Mouse (Mus musculus) midbrain, embryonic 16.5 days (tissue): ENCODE measurements around the gene Ccdc62. TPM values are rescaled to one million over a fixed set of nuclear protein-coding genes. Genes with fewer than 3 reads are reported as not detected.

Experiments
- ATAC-seq: fragments of 200-750 bp; cut with Nextera tagmentation; 2 replicates; pipeline ENCODE4 v1.8.0; 2017; ENCODE audit warnings: moderate TSS enrichment
- H3K27ac ChIP-seq: fragments of 300-500 bp; sonication (generic); 2 replicates; pipeline ENCODE4 v1.5.1; 2014; ENCODE audit warnings: mild to moderate bottlenecking, low read length, mixed read lengths
- H3K27me3 ChIP-seq: fragments of 300-500 bp; sonication (generic); 2 replicates; pipeline ENCODE4 v1.6.1; 2014; ENCODE audit warnings: low read depth, low read length, mixed read lengths; ENCODE audit not compliant: control insufficient read depth, insufficient read depth
- H3K36me3 ChIP-seq: fragments of 300-500 bp; sonication (generic); 2 replicates; pipeline ENCODE4 v1.6.1; 2014; ENCODE audit warnings: mild to moderate bottlenecking, low read length, moderate library complexity, mixed read lengths; ENCODE audit not compliant: control insufficient read depth, insufficient read depth
- H3K4me1 ChIP-seq: fragments of 300-500 bp; sonication (generic); 2 replicates; pipeline ENCODE4 v1.6.1; 2014; ENCODE audit warnings: mild to moderate bottlenecking, low read length, mixed read lengths; ENCODE audit not compliant: control insufficient read depth, insufficient read depth
- H3K4me2 ChIP-seq: fragments of 300-500 bp; sonication (generic); 2 replicates; pipeline ENCODE4 v1.6.1; 2014; ENCODE audit warnings: mild to moderate bottlenecking, low read length, mixed read lengths
- H3K4me3 ChIP-seq: fragments of 300-500 bp; sonication (generic); 2 replicates; pipeline ENCODE4 v1.5.1; 2014; ENCODE audit warnings: low read depth, mild to moderate bottlenecking, low read length, moderate library complexity, mixed read lengths
- H3K9ac ChIP-seq: fragments of 300-500 bp; sonication (generic); 2 replicates; pipeline ENCODE4 v1.6.1; 2014; ENCODE audit warnings: low read depth, low read length, mixed read lengths
- H3K9me3 ChIP-seq: fragments of 300-500 bp; sonication (generic); replicated peaks from 2 replicates; pipeline ENCODE4 v1.6.1; 2014; ENCODE audit warnings: mild to moderate bottlenecking, low read length, mixed read lengths; ENCODE audit not compliant: control insufficient read depth, poor library complexity, severe bottlenecking
- WGBS: fragments of 180-500 bp; shearing (Covaris S2); extraction: QIAGEN DNeasy Blood & Tissue Kit; methylation state at CpG from one replicate; pipeline ENCODE4 v1.1.7; 2014; 5-methylcytosine and 5-hydroxymethylcytosine counted together
- polyA plus RNA-seq: library from polyadenylated mRNA; unstranded; fragments of >200 nt; fragmentation: Nextera tagmentation; extraction: Ambion mirVana; gene quantifications from 2 replicates; pipeline ENCODE4 v1.2.1, GENCODE M21; 2015

The Ccdc62 gene
- polyA plus RNA-seq, 1 experiment from 2014 or later, result 4.2 TPM

DNA sequence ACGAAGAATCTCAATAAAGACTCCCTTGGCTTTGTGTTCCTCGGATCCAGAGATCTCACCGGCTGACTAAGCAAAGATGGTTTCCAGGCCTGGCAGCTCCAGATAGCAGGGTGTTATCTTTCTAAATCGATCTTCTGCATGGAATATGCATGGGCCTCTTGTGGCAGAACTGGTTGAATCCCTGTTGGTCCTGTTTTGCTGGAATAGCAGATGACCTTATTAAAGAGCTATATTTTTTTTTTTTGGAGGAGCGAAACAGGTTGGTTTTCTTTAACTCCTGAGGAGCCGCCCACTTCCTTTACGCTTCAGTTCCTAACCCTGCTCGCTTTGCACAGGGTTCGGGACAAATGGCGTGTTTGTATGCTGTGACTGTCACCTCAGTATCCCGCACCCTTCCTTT is 34.1 kb upstream of the Ccdc62 start:
- Histone ChIP-seq H3K4me2 (no peak overlapping the region), H3K27me3 (no peaks in the 10 kb centered on the region), H3K4me1 (no peaks in the 10 kb centered on the region), H3K36me3 (no peaks in the 10 kb centered on the region), H3K9ac (no peak overlapping the region), H3K27ac (no peak overlapping the region), H3K4me3 (no peak overlapping the region), H3K9me3 (no peaks in the 10 kb centered on the region)
- 84% methylated on average over 11 of the region's 11 CpGs for WGBS
- no peak for ATAC-seq

DNA sequence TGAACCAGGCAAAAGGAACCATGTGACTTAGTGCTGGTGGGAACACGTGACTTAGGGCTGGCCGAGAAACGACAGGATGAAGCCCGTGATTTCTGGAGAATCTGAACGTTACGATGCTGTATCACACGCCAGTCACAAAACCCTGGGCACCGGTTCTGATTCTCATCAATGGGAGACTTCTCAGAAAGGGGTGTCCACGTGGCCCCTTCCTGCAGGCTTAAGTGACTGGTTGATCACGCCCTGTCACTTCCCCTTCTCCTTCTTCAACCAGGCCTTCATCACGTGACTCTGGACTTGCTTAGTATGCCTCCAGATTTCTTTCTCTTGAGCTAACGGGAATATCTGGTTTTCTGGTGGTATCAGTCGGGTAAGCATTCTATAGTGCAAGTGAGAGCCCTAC is 33.1 kb upstream of the Ccdc62 start:
- Histone ChIP-seq H3K9me3 (no peaks in the 10 kb centered on the region), H3K9ac (no peak overlapping the region), H3K4me3 (no peak overlapping the region), H3K27me3 (no peaks in the 10 kb centered on the region), H3K27ac (no peak overlapping the region), H3K36me3 (no peaks in the 10 kb centered on the region), H3K4me1 (no peaks in the 10 kb centered on the region), H3K4me2 (no peak overlapping the region)
- no peak for ATAC-seq
- WGBS, result 87% methylated on average over 13 of the region's 13 CpGs

DNA sequence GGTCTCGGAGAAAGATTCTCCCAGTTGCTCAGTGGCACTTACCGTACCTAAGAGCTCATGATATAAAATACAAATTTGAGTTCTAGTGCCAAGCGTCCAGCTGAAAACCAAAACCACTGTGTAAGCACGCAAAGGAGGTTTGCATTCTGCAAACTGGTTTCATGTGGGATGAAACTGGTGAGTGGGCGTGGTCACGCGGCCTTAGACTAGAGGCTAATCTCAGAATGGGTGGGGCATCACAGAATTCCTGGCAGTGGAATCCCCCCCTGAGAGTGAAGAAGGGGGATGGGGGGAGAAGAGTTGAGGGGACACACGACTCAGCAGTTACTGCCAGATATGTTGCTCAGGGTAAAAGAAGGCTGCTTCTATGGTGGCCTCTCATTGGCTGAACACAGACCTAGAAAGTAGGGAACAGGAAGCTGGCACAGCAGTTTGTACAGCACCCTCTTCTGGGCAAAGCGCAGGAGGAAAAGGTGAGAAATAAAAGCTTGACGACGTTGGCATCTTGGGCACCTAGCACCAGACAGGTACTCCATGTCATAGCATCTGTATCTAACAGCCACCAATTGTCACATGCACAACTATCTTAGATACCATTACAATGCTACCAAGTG is 26.3 kb upstream of the Ccdc62 start:
- no peak overlapping the region for H3K27ac ChIP-seq
- H3K9ac ChIP-seq, result no peak overlapping the region
- peaks cover 16% of the 10 kb centered on the region for H3K4me1 ChIP-seq
- H3K4me2 ChIP-seq, result no peak overlapping the region
- no peaks in the 10 kb centered on the region for H3K9me3 ChIP-seq
- H3K27me3 ChIP-seq, result no peaks in the 10 kb centered on the region
- WGBS, result 78% methylated on average over 11 of the region's 11 CpGs
- H3K4me3 ChIP-seq, result no peak overlapping the region
- H3K36me3 ChIP-seq, result no peaks in the 10 kb centered on the region; the same call in 1 of the 2 replicates
- ATAC-seq, result no peak

DNA sequence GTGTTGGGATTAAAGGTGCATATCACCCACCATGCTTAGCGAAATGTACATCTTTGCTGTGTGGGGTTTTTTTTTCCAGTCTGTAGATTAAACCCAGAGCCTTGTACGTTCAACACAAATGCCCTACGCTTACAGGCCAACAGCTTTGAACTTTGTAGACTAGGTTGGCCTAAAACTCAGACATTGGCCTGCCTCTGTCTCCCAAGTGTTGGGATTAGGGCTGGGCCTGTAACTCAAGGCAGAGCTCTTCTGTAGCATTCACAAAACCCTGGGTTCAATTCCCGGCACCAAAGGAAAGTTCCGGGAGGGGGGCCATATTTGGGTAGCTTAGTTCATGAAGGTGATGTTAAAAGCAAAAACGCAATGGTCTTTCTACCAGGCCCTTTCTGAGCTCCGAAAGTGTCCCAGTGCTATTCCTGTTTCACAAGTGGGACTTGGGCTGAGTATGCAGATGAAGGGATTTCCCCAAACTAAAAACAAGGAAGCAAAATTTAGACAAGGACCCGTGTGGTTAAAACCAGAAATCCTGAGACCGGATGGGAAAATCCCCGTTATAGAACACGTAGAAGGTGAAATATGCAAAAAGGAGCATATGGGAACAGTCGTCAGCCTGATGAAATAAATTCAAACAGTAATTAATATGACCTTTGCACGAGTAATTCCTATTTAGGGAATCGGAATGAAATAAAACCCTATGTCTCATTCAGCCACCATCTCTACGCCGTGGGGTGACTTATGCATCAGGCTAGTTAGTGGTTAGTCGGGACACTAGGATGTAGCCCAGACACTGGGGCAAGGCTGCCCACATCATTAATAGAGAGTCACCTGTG is 24.1 kb upstream of the Ccdc62 start:
- Histone ChIP-seq H3K27me3 (no peaks in the 10 kb centered on the region), H3K36me3 (peaks cover 8% of the 10 kb centered on the region), H3K4me3 (peak overlapping the region; percentile 92), H3K4me1 (peaks cover 18% of the 10 kb centered on the region), H3K9ac (peak overlapping the region; percentile 65), H3K4me2 (peak overlapping the region; percentile 56), H3K9me3 (no peaks in the 10 kb centered on the region), H3K27ac (peak overlapping the region; percentile 60; the same call in 1 of the 2 replicates)
- no peak for ATAC-seq
- 74% methylated on average over 17 of the region's 17 CpGs for WGBS

DNA sequence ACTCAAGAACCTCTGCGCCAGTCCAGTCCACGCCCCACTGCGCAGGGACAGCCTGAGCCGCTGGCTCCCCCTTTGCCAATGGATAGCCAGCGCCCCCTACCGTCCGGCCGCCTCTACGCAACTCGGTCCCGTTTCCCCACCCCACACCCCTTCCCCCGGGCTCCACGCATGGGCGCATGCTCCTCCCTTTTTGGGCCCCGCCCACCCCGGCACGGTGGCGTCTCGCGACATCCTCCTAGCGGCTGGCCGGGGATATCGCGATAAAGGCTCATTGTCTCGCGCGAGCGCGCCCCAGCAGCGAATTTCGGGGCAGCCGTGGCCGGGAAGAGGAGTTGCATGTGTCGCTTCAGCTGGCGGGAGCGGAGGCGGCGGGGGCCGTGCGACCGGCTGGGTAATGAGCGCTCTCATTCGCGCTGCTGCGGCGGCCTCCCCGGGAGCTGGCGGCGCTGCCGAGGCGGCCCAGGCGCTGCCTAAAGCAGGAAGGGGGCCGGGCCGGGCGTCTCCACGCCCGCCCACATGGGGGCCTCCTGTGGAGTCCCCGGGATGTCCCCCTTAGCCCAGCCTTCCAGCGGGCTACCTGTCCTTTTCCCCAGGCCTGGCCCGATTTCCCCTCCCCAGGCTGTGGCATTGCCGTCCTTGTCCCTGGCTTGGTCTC is 23.4 kb upstream of the Ccdc62 start, which contains the start of gene Denr:
Denr (plus strand) TSS at position 200 of the 655 bp plus-strand sequence.
- peak; percentile 94 for ATAC-seq
- Histone ChIP-seq H3K9ac (peak within 1 kb of the TSS; percentile 98), H3K36me3 (peaks cover 8% of the 10 kb centered on the region), H3K27me3 (no peaks in the 10 kb centered on the region), H3K4me1 (peaks cover 18% of the 10 kb centered on the region), H3K4me3 (peak within 1 kb of the TSS; percentile 92), H3K4me2 (peak within 1 kb of the TSS; percentile 75), H3K27ac (peak within 1 kb of the TSS; percentile 84), H3K9me3 (no peaks in the 10 kb centered on the region)
- WGBS, result under 1% methylated on average over 55 of the region's 61 CpGs

DNA sequence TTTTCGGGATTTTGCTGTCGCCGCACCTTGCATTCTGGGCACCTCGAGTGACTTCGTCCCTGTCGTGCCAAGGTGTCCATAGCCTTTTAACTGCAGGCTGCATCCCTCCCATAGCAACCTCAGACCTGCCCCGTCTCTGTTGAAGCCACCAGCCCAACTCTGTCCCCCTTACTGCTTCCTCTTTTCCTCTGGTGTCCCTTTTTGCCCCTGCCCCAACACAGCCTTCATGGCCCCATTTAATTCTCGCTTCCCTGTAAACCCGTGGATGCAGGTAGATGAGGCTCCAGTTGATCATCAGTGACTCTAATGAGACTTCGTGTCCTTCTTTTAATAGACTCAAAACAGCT is 22.9 kb upstream of the Ccdc62 start:
- Histone ChIP-seq H3K9me3 (no peaks in the 10 kb centered on the region), H3K4me2 (peak overlapping the region; percentile 75), H3K27me3 (no peaks in the 10 kb centered on the region), H3K9ac (peak overlapping the region; percentile 98), H3K4me3 (peak overlapping the region; percentile 92), H3K36me3 (peaks cover 8% of the 10 kb centered on the region), H3K4me1 (peaks cover 22% of the 10 kb centered on the region), H3K27ac (peak overlapping the region; percentile 84)
- ATAC-seq, result peak; percentile 27; the same call in 1 of the 2 replicates
- 6% methylated on average over 10 of the region's 10 CpGs for WGBS

DNA sequence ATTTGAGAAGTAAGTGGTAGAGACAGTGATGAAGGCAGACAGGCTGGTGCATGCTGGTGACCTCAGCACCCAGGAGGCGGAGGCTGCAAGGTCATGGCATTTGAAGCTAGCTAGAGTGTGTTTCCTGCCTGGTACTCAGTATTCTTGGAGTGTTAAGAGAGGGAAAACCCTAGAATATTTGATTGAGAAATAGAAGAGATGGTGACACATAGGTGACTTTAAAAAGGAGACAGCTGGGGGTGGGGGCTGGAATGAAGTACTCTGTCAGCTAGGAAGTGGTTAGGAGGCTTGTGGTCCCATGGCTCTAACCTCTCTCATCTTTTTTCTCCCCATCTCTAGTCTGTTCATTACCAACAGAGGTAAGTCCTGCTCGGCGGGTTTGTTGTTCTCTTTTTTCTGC is 15.6 kb upstream of the Ccdc62 start:
- Histone ChIP-seq H3K4me1 (peaks cover 4% of the 10 kb centered on the region; the same call in 1 of the 2 replicates), H3K27me3 (no peaks in the 10 kb centered on the region)
- WGBS, result 82% methylated on average over 3 of the region's 3 CpGs

DNA sequence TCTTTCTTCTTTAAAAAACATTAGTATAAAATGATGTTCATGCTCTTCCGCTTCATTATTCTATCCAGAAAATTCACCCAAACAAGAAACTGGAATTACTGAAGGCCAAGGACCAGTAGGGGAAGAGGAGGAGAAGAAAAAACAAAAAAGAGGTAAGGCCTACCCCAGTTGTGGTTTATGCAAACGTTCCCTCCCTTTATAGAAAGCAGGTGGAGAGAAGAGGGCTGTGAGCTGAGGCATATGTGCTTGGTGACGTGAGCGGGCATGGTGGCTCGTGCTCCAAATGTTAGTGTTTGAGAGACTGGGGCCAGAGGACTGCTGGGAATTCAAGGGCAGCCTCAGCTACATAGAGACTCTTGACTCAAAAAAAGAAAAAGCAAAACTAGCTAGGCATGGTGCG is 8.4 kb upstream of the Ccdc62 start:
- no peak overlapping the region for H3K4me3 ChIP-seq
- peaks cover 39% of the 10 kb centered on the region for H3K36me3 ChIP-seq
- 95% methylated on average over 6 of the region's 6 CpGs for WGBS
- no peak overlapping the region for H3K4me2 ChIP-seq
- H3K9me3 ChIP-seq, result no peaks in the 10 kb centered on the region
- no peaks in the 10 kb centered on the region for H3K4me1 ChIP-seq
- H3K27me3 ChIP-seq, result no peaks in the 10 kb centered on the region
- ATAC-seq, result no peak
- no peak overlapping the region for H3K27ac ChIP-seq
- no peak overlapping the region for H3K9ac ChIP-seq

More for the DNA sequence above, 15.6 kb upstream of the Ccdc62 start:
- Histone ChIP-seq H3K9ac (no peak overlapping the region), H3K9me3 (no peaks in the 10 kb centered on the region), H3K4me3 (no peak overlapping the region), H3K4me2 (no peak overlapping the region), H3K27ac (no peak overlapping the region), H3K36me3 (peaks cover 24% of the 10 kb centered on the region)
- ATAC-seq, result no peak

DNA sequence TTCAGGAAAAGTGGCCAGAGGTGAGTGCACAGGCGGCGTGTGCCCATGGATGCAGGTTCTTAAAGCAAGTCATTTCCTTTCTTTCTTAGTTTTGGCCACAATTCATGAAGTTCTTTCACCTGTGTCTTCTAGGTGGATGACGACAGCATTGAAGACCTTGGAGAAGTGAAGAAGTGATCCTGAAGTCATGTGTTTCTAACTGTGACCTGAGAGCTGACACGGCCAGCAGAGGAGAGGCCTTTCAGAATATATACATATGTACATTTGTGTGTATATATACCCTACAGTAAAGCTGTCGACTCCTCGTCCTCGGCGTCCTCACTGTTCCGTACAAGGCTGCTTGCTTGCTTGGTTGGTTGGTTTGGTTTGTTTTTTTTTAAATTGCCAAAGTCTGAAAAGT is 3.4 kb upstream of the Ccdc62 start, which contains the start of gene Gm43518:
Gm43518 (plus strand) TSS at position 301 of the 400 bp plus-strand sequence.
- Histone ChIP-seq H3K4me2 (no peak within 1 kb of the TSS), H3K27me3 (no peaks in the 10 kb centered on the region), H3K4me3 (no peak within 1 kb of the TSS), H3K36me3 (peaks cover 37% of the 10 kb centered on the region), H3K27ac (no peak within 1 kb of the TSS), H3K4me1 (peaks cover 4% of the 10 kb centered on the region), H3K9me3 (no peaks in the 10 kb centered on the region), H3K9ac (no peak within 1 kb of the TSS)
- WGBS, result 97% methylated on average over 9 of the region's 9 CpGs
- ATAC-seq, result no peak
